Mouse (Mus musculus): Measurements from ENCODE around the gene Galnt4.

Galnt4 gene

GRCm38 (mm10) chr10:99107964-99108363 lies at the start of gene Galnt4:
Gene Galnt4 (plus strand): TSS chr10:99108159.
- DNase-seq (ENCODE audit: low spot score in 2 of 2), result peak; percentile 85 to 90

DNA sequence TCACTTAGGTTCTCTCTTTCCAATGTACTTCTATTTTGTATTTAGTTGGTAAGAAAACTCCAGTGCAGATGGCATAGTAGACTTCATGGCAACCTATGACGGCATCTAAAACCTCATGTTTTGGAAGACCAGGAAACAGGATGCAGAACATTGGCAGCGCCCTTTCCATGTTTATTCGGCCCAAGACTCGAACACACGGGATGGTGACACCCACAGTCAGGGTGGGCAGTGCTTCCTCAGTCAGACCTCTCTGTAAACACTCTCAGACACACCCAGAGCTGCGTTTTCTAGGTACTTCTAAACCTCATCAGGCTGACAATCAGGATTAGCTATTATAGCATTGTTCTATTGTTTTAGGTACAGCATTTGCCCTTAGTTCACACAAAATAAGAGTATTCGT lies 47.4 kb upstream of the Galnt4 start:
- DNase-seq (ENCODE audit: low spot score in 2 of 2), result no peak

GRCm38 (mm10) chr10:99061418-99061817 lies 46.5 kb upstream of the Galnt4 start:
- no peak for DNase-seq (ENCODE audit: low spot score in 2 of 2)

- DNase-seq (ENCODE audit: low spot score in 2 of 2), result no peak
Measured at GRCm38 (mm10) chr10:99062546-99062945, 45.4 kb upstream of the Galnt4 start.

DNA sequence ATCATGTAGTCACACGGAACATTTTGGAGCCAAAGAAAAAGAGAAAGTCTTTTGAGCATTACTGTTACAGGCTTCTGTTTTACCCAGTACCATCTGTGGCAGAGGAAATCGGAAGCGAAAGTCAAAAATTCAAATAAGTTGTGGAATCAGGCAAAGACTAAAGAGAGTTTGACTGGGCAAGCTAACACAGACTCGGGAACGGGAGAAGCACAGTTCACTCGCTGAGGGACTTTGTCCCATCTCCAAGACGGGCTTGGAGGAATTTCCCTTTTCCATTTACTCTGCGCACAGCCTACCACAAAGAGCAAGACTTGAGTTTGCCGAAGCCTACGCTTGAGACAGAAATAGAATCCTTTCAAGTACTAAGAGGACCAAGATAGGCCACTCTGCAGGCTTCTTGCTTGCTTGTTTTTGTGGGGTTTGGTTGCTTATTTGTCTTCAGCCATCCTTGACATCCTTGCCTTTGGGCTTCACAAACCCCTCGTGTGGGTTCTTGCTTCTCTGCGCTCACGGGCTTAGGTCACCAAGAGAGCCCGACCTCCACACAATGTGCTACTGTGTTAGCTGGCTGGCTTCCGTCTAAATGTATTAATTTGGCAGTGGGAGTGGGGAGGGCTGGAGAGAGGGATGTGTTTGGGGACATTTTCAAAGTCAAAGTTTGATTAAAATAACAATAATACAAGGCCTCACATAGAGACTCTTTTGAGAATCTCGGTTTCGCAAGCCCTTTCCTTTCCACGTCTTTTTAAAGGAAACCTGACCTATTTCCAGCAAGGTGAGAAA lies 31.7 kb upstream of the Galnt4 start:
- DNase-seq (ENCODE audit: low spot score in 2 of 2), result peak in 1 of 2 experiments; percentile 43

DNA sequence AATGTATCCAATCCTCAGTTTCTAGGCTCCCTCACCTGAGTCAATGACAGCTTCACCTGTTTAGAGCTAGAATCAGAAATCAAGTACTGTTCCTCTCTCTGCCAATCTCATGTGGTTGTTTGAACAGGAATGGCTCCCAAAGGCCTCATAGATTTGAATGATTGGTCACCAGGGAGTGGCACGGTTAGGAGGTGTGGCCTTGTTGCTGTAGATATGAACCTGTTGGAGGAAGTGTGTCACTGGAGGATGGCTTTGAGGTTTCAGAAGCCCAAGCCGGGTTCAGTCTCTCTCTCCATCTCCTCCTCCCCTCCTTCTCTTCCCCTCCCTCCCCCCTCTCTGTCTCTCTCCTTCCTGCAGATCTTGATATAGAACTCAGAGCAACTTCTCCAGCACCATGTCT lies 29.3 kb upstream of the Galnt4 start:
- DNase-seq (ENCODE audit: low spot score in 2 of 2), result peak in 1 of 2 experiments; percentile 25

DNA sequence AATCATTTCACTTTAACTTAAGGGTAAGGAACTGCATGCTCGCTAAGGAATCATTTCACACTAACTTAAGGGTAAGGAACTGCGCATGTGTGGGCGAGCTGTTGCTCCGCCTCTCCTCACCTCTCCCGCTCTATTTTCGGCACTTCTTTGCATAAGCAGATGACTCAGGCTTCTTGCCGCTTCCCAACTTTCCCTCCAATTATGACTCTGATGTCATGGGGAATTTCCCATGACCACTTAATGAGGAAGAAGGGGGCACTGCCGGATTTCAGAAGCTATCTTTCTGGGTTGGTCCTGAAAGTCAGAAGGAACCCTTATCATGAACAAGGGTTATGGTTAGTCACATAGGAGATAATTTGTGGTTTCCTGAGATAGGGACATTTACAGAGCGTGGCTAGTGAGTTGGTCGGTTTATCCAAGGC lies 26.4 kb upstream of the Galnt4 start:
- DNase-seq (ENCODE audit: low spot score in 2 of 2), result peak in 1 of 2 experiments; percentile 36

- peak in 1 of 2 experiments; percentile 57 for DNase-seq (ENCODE audit: low spot score in 2 of 2)
Measured at GRCm38 (mm10) chr10:99083431-99084003, 24.4 kb upstream of the Galnt4 start.

- DNase-seq (ENCODE audit: low spot score in 2 of 2), result peak; percentile 70 to 91
Measured at GRCm38 (mm10) chr10:99084397-99085239, 23.3 kb upstream of the Galnt4 start.

DNA sequence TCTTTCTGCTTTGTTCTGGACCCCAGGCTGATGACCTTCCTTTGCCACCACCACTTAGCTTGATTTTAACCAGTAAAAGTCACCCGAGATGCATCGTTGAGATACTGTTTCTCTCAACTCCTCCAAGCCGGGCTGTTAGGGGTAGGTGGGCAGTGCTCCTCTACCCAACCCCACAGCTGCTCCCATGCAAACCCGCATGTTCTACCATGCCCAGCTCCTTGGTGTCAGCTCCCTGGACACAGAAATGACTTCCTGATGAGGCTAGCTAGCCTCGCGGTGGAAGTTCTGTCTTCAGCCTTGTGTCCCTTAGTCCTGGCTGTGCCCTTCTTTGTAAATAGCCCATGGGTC lies 22.7 kb upstream of the Galnt4 start:
- DNase-seq (ENCODE audit: low spot score in 2 of 2), result peak in 1 of 2 experiments; percentile 46

GRCm38 (mm10) chr10:99086029-99086428 lies 21.9 kb upstream of the Galnt4 start:
- peak in 1 of 2 experiments; percentile 34 for DNase-seq (ENCODE audit: low spot score in 2 of 2)

DNA sequence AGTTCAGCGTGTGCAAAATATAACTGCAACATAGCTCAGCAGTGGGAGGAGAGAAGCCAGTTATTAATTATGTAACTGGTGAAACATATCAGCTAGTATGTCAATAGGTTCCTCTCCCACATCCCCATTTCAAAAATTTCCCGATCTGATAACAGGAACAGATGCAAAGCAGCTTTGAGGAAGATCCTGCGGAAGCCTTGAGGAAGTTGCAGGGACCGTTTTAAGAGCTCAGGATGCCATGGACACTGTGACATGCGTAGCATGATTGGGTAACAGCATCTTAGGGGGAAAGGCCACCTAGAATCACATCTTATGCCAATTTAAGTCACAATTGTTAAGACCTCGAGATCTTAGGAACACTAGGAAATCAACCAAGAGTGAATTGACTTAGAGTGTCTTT lies 18.1 kb upstream of the Galnt4 start:
- DNase-seq (ENCODE audit: low spot score in 2 of 2), result peak in 1 of 2 experiments; percentile 25

GRCm38 (mm10) chr10:99093364-99093763 lies 14.6 kb upstream of the Galnt4 start:
- DNase-seq (ENCODE audit: low spot score in 2 of 2), result no peak

DNA sequence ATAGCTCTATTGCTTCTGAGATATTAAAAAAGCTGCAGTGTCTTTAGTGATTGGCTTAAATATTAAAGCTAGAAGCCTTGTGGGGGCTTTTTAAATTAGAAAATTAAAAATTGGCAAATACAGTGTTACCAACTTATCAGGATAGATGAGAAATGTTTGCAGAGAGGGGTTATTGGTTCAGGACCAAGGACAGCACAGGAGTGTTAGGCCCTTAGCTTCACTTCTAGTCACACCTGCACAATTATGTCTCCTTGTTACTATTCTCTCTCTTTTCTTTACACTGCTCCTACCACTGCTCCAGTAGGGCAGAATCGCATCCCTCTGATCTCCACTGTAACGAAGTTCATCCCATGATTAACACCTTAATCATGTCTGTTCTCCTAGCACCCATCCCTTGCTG lies 12.8 kb upstream of the Galnt4 start:
- peak in 1 of 2 experiments; percentile 4 for DNase-seq (ENCODE audit: low spot score in 2 of 2)

DNA sequence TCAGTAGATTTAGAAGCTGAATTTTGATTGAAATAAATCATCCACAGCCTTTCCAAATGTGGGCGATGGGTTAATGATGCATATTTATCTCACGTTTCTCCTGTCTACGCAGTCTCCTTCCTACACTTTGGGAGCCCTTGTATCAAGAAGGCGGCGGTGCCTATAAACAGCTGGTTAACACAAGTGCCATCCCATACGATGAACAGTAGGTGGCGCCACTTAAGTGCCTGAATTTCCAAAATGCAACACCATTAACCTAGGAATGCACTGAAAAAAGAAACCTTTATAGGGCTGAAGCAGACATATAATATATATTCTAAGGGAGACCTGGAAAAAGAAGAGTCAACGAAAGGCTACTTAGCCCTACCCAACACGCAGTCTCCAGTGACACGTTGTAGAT lies 10.6 kb upstream of the Galnt4 start:
- DNase-seq (ENCODE audit: low spot score in 2 of 2), result peak; percentile 28 to 74

GRCm38 (mm10) chr10:99105522-99105921 lies 2.4 kb upstream of the Galnt4 start:
- DNase-seq (ENCODE audit: low spot score in 2 of 2), result no peak

DNA sequence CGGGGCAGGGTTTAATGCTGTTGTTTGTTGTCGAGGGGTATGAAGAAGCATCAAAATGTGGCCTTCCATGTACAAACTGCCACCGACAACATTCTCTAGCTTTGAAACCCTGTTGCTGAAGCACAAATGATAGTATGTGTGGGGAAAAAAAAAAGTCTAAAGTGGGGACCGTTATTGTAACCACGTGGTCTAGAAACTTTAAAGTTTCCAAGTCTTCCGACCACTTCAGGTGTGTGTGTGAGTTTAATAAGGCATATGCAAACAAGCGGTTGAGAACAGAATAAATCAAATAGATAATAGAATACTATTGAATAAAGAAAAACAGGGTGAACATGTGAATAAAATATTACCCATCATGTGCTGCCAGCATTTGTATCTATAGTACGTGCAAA lies 1.7 kb upstream of the Galnt4 start:
- no peak for DNase-seq (ENCODE audit: low spot score in 2 of 2)

GRCm38 (mm10) chr10:99106703-99107631 lies 992 bp upstream of the Galnt4 start, which contains the start of gene Poc1b:
Gene Poc1b (plus strand): TSS chr10:99107036.
- peak; percentile 82 to 92 for DNase-seq (ENCODE audit: low spot score in 2 of 2)

GRCm38 (mm10) chr10:99108431-99108982 lies 548 bp downstream of the Galnt4 start:
- DNase-seq (ENCODE audit: low spot score in 2 of 2), result no peak

GRCm38 (mm10) chr10:99113533-99113932 lies 5.6 kb downstream of the Galnt4 start:
- DNase-seq (ENCODE audit: low spot score in 2 of 2), result no peak

- DNase-seq (ENCODE audit: low spot score in 2 of 2), result peak in 1 of 2 experiments; percentile 26
Measured at GRCm38 (mm10) chr10:99114295-99114694, 6.3 kb downstream of the Galnt4 start.

Measured in spleen, postnatal 4 days (tissue).